Mouse (Mus musculus) midbrain, embryonic 11.5 days (tissue): Measurements from ENCODE around the gene Lyz1. TPM values are rescaled to one million over a fixed set of nuclear protein-coding genes. Genes with fewer than 3 reads are reported as not detected.
"Not testable (repeated sequence)": the region's sequence is repeated elsewhere in the genome, so short reads cannot be mapped to it uniquely, and the experiment has no call there.

Experiments used
- ATAC-seq: fragments of 200-750 bp; cut with Nextera tagmentation; 2 replicates; pipeline ENCODE4 v1.8.0; 2017; ENCODE audit warnings: moderate TSS enrichment, moderate library complexity; ENCODE audit not compliant: low FRiP score
- DNase-seq: peaks from one replicate; pipeline ENCODE4 v3.0.0; 2015; ENCODE audit warnings: low spot score; ENCODE audit errors: missing footprints
- H3K27ac ChIP-seq: fragments of 300-500 bp; sonication (generic); 2 replicates; pipeline ENCODE4 v1.5.1; 2014; ENCODE audit warnings: low read depth, low read length
- H3K27me3 ChIP-seq: fragments of 300-500 bp; sonication (generic); 2 replicates; pipeline ENCODE4 v1.6.1; 2014; ENCODE audit warnings: mild to moderate bottlenecking, low read length, moderate library complexity, mixed read lengths; ENCODE audit not compliant: control insufficient read depth, insufficient read depth
- H3K36me3 ChIP-seq: fragments of 300-500 bp; sonication (generic); 2 replicates; pipeline ENCODE4 v1.6.1; 2014; ENCODE audit warnings: mild to moderate bottlenecking, low read length, moderate library complexity, mixed read lengths; ENCODE audit not compliant: control insufficient read depth, insufficient read depth
- H3K4me1 ChIP-seq: fragments of 300-500 bp; sonication (generic); 2 replicates; pipeline ENCODE4 v1.6.1; 2014; ENCODE audit warnings: low read length; ENCODE audit not compliant: control insufficient read depth, insufficient read depth
- H3K4me2 ChIP-seq: fragments of 300-500 bp; sonication (generic); 2 replicates; pipeline ENCODE4 v1.6.1; 2014; ENCODE audit warnings: mild to moderate bottlenecking, moderate library complexity
- H3K4me3 ChIP-seq: fragments of 300-500 bp; sonication (generic); 2 replicates; pipeline ENCODE4 v1.5.1; 2014; ENCODE audit warnings: low read depth, low read length
- H3K9ac ChIP-seq: fragments of 300-500 bp; sonication (generic); 2 replicates; pipeline ENCODE4 v1.6.1; 2014; ENCODE audit warnings: low read length
- H3K9me3 ChIP-seq: fragments of 300-500 bp; sonication (generic); 2 replicates; pipeline ENCODE4 v1.6.1; 2016; ENCODE audit warnings: low read length; ENCODE audit not compliant: control insufficient read depth
- WGBS: fragments of 180-500 bp; shearing (Covaris S2); extraction: QIAGEN DNeasy Blood & Tissue Kit; methylation state at CpG from one replicate; pipeline ENCODE4 v1.1.7; 2014; 5-methylcytosine and 5-hydroxymethylcytosine counted together
- polyA plus RNA-seq: library from polyadenylated mRNA; unstranded; fragments of >200 nt; fragmentation: Nextera tagmentation; extraction: Ambion mirVana; gene quantifications from 2 replicates; pipeline ENCODE4 v1.2.1, GENCODE M21; 2014

Lyz1 gene
- polyA plus RNA-seq, 1 experiment from 2014 or later: not detected

DNA sequence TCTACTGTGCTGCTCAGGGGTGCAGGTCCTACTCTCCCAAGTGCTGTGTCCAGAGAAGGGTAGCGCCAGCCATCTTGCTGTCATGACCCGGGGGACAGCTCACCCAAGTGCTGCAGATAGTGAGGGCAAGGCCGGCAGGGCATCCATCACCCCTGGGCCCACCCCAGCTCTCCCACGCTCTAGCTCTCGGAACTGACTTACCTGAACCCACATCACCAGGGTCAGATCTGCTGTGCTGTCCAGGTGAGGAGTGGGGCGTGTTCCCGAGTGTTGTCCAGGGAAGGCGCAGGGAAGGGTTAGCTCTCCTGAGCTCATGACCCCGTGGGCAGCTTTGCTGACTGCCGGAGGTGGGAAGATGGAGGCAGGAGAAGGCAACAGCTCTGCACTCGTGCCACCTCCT, 23.7 kb upstream of the Lyz1 start:
- WGBS: 95% methylated on average over 11 of the region's 11 CpGs
- no peak for ATAC-seq
- Histone ChIP-seq H3K4me3 (no peak overlapping the region), H3K4me2 (no peak overlapping the region), H3K9me3 (no peaks in the 10 kb centered on the region), H3K27ac (no peak overlapping the region), H3K9ac (no peak overlapping the region), H3K27me3 (no peaks in the 10 kb centered on the region), H3K4me1 (no peaks in the 10 kb centered on the region), H3K36me3 (no peaks in the 10 kb centered on the region)
- no peak for DNase-seq

DNA sequence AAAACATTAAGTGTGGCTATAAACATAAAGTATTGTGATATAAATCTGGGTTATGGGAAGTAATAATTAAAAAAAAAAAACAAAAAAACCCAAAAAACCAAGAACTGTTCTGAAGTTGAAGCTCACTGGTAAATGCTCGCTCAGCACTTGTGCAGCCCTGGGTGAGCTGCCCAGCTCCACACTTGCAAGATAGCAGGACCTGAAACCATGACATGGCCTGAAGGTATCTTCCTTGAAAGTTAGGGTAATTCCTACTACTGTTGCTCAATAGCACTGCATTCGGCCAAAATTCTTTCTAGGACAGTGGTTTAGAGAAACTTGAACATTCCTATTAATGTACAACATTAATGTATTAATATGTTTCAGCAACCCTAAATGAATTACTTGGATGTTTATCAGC, 20.5 kb upstream of the Lyz1 start:
- WGBS: 85% methylated on average over 2 of the region's 2 CpGs

DNA sequence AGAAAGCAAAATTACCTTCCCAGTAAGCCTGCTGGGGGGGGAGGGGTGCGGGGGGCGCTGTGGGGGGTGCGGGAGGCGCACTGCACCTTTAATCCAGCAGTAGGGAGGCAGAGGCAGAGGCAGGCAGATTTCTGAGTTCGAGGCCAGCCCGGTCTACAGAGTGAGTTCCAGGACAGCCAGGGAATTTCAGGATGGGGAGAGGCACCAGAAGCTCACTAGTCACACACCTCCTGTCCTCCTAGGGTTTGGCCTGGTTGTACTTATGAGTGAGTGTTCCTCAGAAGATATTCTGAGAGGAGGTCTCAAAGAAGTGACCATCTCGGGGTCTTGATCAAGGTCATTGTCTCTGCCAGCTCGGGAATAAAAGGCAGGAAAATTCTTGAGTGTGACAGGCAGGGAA, 19.5 kb upstream of the Lyz1 start:
- Histone ChIP-seq H3K4me3 (no peak overlapping the region), H3K9ac (no peak overlapping the region), H3K36me3 (no peaks in the 10 kb centered on the region), H3K27ac (no peak overlapping the region), H3K4me1 (no peaks in the 10 kb centered on the region), H3K27me3 (no peaks in the 10 kb centered on the region), H3K4me2 (no peak overlapping the region), H3K9me3 (no peaks in the 10 kb centered on the region)
- no peak for DNase-seq
- WGBS: 78% methylated on average over 8 of the region's 8 CpGs
- no peak for ATAC-seq

More for the DNA sequence above, 20.5 kb upstream of the Lyz1 start:
- Histone ChIP-seq H3K9me3 (no peaks in the 10 kb centered on the region), H3K9ac (no peak overlapping the region), H3K4me1 (no peaks in the 10 kb centered on the region), H3K4me2 (no peak overlapping the region), H3K27ac (no peak overlapping the region), H3K36me3 (no peaks in the 10 kb centered on the region), H3K4me3 (no peak overlapping the region), H3K27me3 (no peaks in the 10 kb centered on the region)
- DNase-seq (no peak), ATAC-seq (no peak)

GRCm38 (mm10) chr10:117304371-117304770, 11.7 kb upstream of the Lyz1 start:
- ATAC-seq (no peak), DNase-seq (no peak)
- WGBS: 95% methylated on average over 5 of the region's 5 CpGs
- Histone ChIP-seq H3K4me2 (no peak overlapping the region), H3K27ac (no peak overlapping the region), H3K4me3 (no peak overlapping the region), H3K9me3 (no peaks in the 10 kb centered on the region), H3K27me3 (no peaks in the 10 kb centered on the region), H3K9ac (no peak overlapping the region), H3K4me1 (no peaks in the 10 kb centered on the region), H3K36me3 (no peaks in the 10 kb centered on the region)

DNA sequence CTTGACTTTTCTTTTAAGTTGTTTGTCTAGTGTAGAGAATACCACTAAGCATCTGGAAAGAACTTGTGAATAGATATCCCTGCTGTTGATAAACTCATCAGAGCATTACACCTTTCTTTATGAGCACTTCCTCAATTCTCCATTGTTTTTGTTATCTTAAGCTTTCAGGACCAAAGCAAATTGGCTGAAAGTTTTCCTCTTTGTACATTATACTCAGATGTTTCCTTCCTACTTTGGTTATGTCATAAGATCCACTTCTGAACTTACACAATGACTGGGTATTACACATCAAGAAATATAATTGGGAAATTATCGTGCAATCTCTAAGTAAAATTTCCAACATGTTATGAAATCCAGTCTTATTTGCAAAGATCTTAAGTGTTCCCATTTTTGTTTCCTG, 9.0 kb upstream of the Lyz1 start:
- Histone ChIP-seq H3K36me3 (no peaks in the 10 kb centered on the region), H3K4me2 (no peak overlapping the region), H3K9me3 (no peaks in the 10 kb centered on the region), H3K9ac (no peak overlapping the region), H3K27me3 (no peaks in the 10 kb centered on the region), H3K27ac (no peak overlapping the region), H3K4me3 (no peak overlapping the region), H3K4me1 (no peaks in the 10 kb centered on the region)
- ATAC-seq (no peak), DNase-seq (no peak)
- 89% methylated on average over 1 of the region's 1 CpGs for WGBS

GRCm38 (mm10) chr10:117299901-117300520, 7.3 kb upstream of the Lyz1 start:
- ATAC-seq (no peak), DNase-seq (no peak)
- no peak overlapping the region for H3K4me3 ChIP-seq
- WGBS: 88% methylated on average over 5 of the region's 5 CpGs
- no peaks in the 10 kb centered on the region for H3K27me3 ChIP-seq
- H3K4me1 ChIP-seq: no peaks in the 10 kb centered on the region
- no peak overlapping the region for H3K9ac ChIP-seq
- H3K27ac ChIP-seq: no peak overlapping the region
- H3K36me3 ChIP-seq: no peaks in the 10 kb centered on the region
- H3K4me2 ChIP-seq: no peak overlapping the region
- H3K9me3 ChIP-seq: no peaks in the 10 kb centered on the region

GRCm38 (mm10) chr10:117299106-117299505, 6.4 kb upstream of the Lyz1 start:
- Histone ChIP-seq H3K4me3 (no peak overlapping the region), H3K9ac (no peak overlapping the region), H3K4me2 (no peak overlapping the region), H3K9me3 (no peaks in the 10 kb centered on the region), H3K4me1 (no peaks in the 10 kb centered on the region), H3K27me3 (no peaks in the 10 kb centered on the region), H3K27ac (no peak overlapping the region), H3K36me3 (no peaks in the 10 kb centered on the region)
- WGBS: 86% methylated on average over 4 of the region's 4 CpGs
- ATAC-seq (no peak), DNase-seq (no peak)

DNA sequence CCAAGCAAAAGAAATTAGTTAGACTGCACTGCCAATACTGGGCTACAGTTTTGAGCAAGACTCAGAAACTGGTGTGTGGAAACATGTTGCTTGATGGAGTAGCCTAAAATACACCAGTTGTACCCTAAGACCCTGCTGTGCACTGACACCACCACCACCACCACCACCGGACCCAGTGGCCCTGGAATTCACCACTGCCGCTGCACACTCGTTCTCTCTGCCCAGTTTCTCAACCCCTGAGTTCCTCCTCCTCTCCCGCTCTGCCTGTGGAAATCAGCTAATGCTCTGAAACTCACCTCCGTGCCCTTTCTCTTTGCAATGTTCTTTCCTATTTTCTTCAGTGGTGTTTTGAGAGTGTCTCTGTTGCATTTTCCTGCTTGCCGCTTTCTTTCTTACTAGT, 5.7 kb upstream of the Lyz1 start:
- Histone ChIP-seq H3K4me1 (no peaks in the 10 kb centered on the region), H3K27me3 (no peaks in the 10 kb centered on the region), H3K4me2 (no peak overlapping the region), H3K9ac (no peak overlapping the region), H3K9me3 (no peaks in the 10 kb centered on the region), H3K36me3 (no peaks in the 10 kb centered on the region), H3K27ac (no peak overlapping the region), H3K4me3 (no peak overlapping the region)
- no peak for ATAC-seq
- WGBS: 82% methylated on average over 6 of the region's 6 CpGs
- DNase-seq: no peak

GRCm38 (mm10) chr10:117290936-117291335, 1.7 kb downstream of the Lyz1 start:
- not testable (repeated sequence) for H3K9ac ChIP-seq, H3K9me3 ChIP-seq, H3K27ac ChIP-seq, H3K4me3 ChIP-seq, H3K4me2 ChIP-seq, H3K36me3 ChIP-seq, DNase-seq, H3K4me1 ChIP-seq, ATAC-seq, H3K27me3 ChIP-seq
- 90% methylated on average over 6 of the region's 6 CpGs for WGBS
